Mouse (Mus musculus) intestine, embryonic 14.5 days (tissue): ENCODE data around the gene Pip5k1c. TPM values are rescaled to one million over a fixed set of nuclear protein-coding genes. Genes with fewer than 3 reads are reported as not detected.

Experiments used
- ATAC-seq: fragments of 200-750 bp; cut with Nextera tagmentation; replicated peaks from 2 replicates; pipeline ENCODE4 v1.8.0; 2017; ENCODE audit warnings: low read depth, moderate number of reproducible peaks, moderate TSS enrichment, moderate library complexity; ENCODE audit not compliant: low FRiP score, low TSS enrichment
- DNase-seq: peaks from one replicate; pipeline ENCODE4 v3.0.0-alpha.2; 2018; ENCODE audit warnings: low spot score
- H3K27ac ChIP-seq: fragments of 300-500 bp; sonication (generic); 2 replicates; pipeline ENCODE4 v1.5.1; 2014; ENCODE audit warnings: low read depth, mild to moderate bottlenecking, control low read depth
- H3K27me3 ChIP-seq: fragments of 300-500 bp; sonication (generic); replicated peaks from 2 replicates; pipeline ENCODE4 v1.6.1; 2014; ENCODE audit warnings: low read length, control low read depth; ENCODE audit not compliant: control insufficient read depth, insufficient read depth
- H3K36me3 ChIP-seq: fragments of 300-500 bp; sonication (generic); 2 replicates; pipeline ENCODE4 v1.6.1; 2014; ENCODE audit warnings: low read length, control low read depth; ENCODE audit not compliant: control insufficient read depth, insufficient read depth
- H3K4me1 ChIP-seq: fragments of 300-500 bp; sonication (generic); replicated peaks from 2 replicates; pipeline ENCODE4 v1.6.1; 2014; ENCODE audit warnings: low read length, control low read depth, mixed read lengths; ENCODE audit not compliant: control insufficient read depth, insufficient read depth
- H3K4me2 ChIP-seq: fragments of 300-500 bp; sonication (generic); 2 replicates; pipeline ENCODE4 v1.6.1; 2014; ENCODE audit warnings: low read length
- H3K4me3 ChIP-seq: fragments of 300-500 bp; sonication (generic); 2 replicates; pipeline ENCODE4 v1.5.1; 2014; ENCODE audit warnings: low read depth, low read length, control low read depth, mixed read lengths
- H3K9ac ChIP-seq: fragments of 300-500 bp; sonication (generic); 2 replicates; pipeline ENCODE4 v1.6.1; 2014; ENCODE audit warnings: mild to moderate bottlenecking, low read length
- H3K9me3 ChIP-seq: fragments of 300-500 bp; sonication (generic); 2 replicates; pipeline ENCODE4 v1.6.1; 2016; ENCODE audit warnings: low read length, control low read depth; ENCODE audit not compliant: control insufficient read depth
- WGBS: fragments of 180-500 bp; shearing (Covaris S2); extraction: QIAGEN DNeasy Blood & Tissue Kit; methylation state at CpG from one replicate; pipeline ENCODE4 v1.1.7; 2014; 5-methylcytosine and 5-hydroxymethylcytosine counted together
- microRNA-seq: library from miRNA; unstranded; fragments of <30 nt; microRNA quantifications from one replicate; pipeline ENCODE4, GENCODE M21; 2016
- polyA plus RNA-seq: library from polyadenylated mRNA; unstranded; fragments of >200 nt; fragmentation: Nextera tagmentation; extraction: Ambion mirVana; gene quantifications from 2 replicates; pipeline ENCODE4 v1.2.1, GENCODE M21; 2014

The Pip5k1c gene
- polyA plus RNA-seq, 1 experiment from 2014 or later = 57.3 TPM

DNA sequence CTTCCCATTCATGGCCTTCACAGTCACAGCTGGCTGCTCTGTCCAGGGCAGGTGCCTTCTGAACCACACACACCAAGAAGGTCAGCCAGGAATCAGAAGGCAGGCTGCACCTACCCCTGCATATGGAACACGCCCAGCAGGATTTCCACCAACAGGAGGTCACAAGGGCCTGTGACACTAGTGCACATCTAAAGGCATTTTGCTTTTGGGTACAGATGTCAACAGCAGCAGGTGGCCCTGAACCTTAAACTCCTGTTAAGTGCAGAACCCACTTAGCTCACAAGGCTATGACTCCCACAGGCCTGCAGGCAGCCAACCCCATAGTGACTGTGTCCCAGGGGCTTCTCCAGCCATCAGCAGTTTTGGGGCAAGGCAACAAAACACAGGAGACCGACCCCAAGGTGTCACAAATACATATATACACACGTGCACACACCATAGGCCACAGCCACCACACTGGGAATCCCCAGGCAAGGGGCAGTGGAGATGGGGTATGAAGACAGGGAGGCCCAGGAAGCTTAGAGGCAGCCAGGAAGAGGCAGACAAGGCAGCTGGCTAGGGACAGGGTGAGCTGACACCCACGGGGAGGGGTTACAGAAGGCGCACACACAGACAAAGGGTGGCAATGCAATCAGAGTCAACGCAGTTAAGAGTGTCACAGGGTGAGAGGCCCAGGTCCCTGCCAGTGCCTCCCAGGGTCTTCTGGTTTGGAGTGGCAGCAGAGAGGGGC is 73.9 kb downstream of the Pip5k1c start:
- Histone ChIP-seq H3K9me3 (no peaks in the 10 kb centered on the region), H3K27me3 (peaks cover 29% of the 10 kb centered on the region), H3K4me3 (no peak overlapping the region), H3K4me2 (no peak overlapping the region), H3K4me1 (peaks cover 19% of the 10 kb centered on the region), H3K36me3 (peaks cover 59% of the 10 kb centered on the region), H3K27ac (no peak overlapping the region), H3K9ac (no peak overlapping the region)
- ATAC-seq (no peak), DNase-seq (no peak)
- WGBS = 76% methylated on average over 6 of the region's 6 CpGs

- no peak overlapping the region for H3K4me3 ChIP-seq
- 82% methylated on average over 6 of the region's 6 CpGs for WGBS
- H3K9me3 ChIP-seq = no peaks in the 10 kb centered on the region
- no peak overlapping the region for H3K9ac ChIP-seq
- no peak for DNase-seq
- no peak overlapping the region for H3K27ac ChIP-seq
- peaks cover 29% of the 10 kb centered on the region for H3K27me3 ChIP-seq
- peaks cover 59% of the 10 kb centered on the region for H3K36me3 ChIP-seq
- peaks cover 19% of the 10 kb centered on the region for H3K4me1 ChIP-seq
- no peak for ATAC-seq
- H3K4me2 ChIP-seq = no peak overlapping the region
These were observed 74.4 kb downstream of the Pip5k1c start for GRCm38 (mm10) chr10:81367207-81367495.

Small RNA genes lying within 50 kb of the gene (microRNA-seq; reads per million reads assigned to microRNA genes)
- 6.9 reads per million, percentile 37 among the genes with 10 or more reads in this experiment for gene Mir3057

Other genes with a start within 250 kb of the Pip5k1c start
- gene Sgta, start 232.8 kb upstream of the Pip5k1c start, polyA plus RNA-seq = 171 and 181 TPM in 2 replicates
- 53.2 and 54.1 TPM in 2 replicates for gene Thop1, start 222.9 kb upstream of the Pip5k1c start, polyA plus RNA-seq
- gene Creb3l3, start 194.1 kb upstream of the Pip5k1c start, polyA plus RNA-seq = 0.65 and 1.0 TPM in 2 replicates
- 174 and 185 TPM in 2 replicates for gene Map2k2, start 187.0 kb upstream of the Pip5k1c start, polyA plus RNA-seq
- 23.2 and 28.7 TPM in 2 replicates for gene Zbtb7a, start 157.7 kb upstream of the Pip5k1c start, polyA plus RNA-seq
- gene Pias4, start 125.0 kb upstream of the Pip5k1c start, polyA plus RNA-seq = 40.8 and 43.3 TPM in 2 replicates
- gene Eef2, start 116.3 kb upstream of the Pip5k1c start, polyA plus RNA-seq = 484 and 490 TPM in 2 replicates
- 57.8 and 58.8 TPM in 2 replicates for gene Dapk3, start 110.0 kb upstream of the Pip5k1c start, polyA plus RNA-seq
- gene 4930442H23Rik, start 109.1 kb upstream of the Pip5k1c start, polyA plus RNA-seq = not detected in 2 replicates
- gene Nmrk2, start 90.9 kb upstream of the Pip5k1c start, polyA plus RNA-seq = 0.22 TPM in 2 replicates
- gene Atcay, start 62.1 kb upstream of the Pip5k1c start, polyA plus RNA-seq = 2.2 and 2.8 TPM in 2 replicates
- 6.9 and 8.1 TPM in 2 replicates for gene Zfr2, start 59.8 kb upstream of the Pip5k1c start, polyA plus RNA-seq
- 2.5 and 4.1 TPM in 2 replicates for gene Matk, start 40.0 kb upstream of the Pip5k1c start, polyA plus RNA-seq
- gene Mrpl54, start 26.0 kb upstream of the Pip5k1c start, polyA plus RNA-seq = 253 and 260 TPM in 2 replicates
- 51.0 and 51.7 TPM in 2 replicates for gene Apba3, start 26.0 kb upstream of the Pip5k1c start, polyA plus RNA-seq
- gene Tjp3, start 1.4 kb upstream of the Pip5k1c start, polyA plus RNA-seq = 35.1 and 44.4 TPM in 2 replicates
- 26.0 and 27.7 TPM in 2 replicates for gene Cactin, start 28.1 kb downstream of the Pip5k1c start, polyA plus RNA-seq
- 22.3 and 23.6 TPM in 2 replicates for gene Tbxa2r, start 35.8 kb downstream of the Pip5k1c start, polyA plus RNA-seq
- gene Gipc3, start 50.3 kb downstream of the Pip5k1c start, polyA plus RNA-seq = 0.07 and 0.11 TPM in 2 replicates
- 85.0 and 86.8 TPM in 2 replicates for gene Hmg20b, start 57.5 kb downstream of the Pip5k1c start, polyA plus RNA-seq
- 4.8 and 6.9 TPM in 2 replicates for gene Mfsd12, start 64.5 kb downstream of the Pip5k1c start, polyA plus RNA-seq
- 0.58 and 0.59 TPM in 2 replicates for gene 4930404N11Rik, start 72.9 kb downstream of the Pip5k1c start, polyA plus RNA-seq
- gene Fzr1, start 85.6 kb downstream of the Pip5k1c start, polyA plus RNA-seq = 93.3 and 93.9 TPM in 2 replicates
- gene Dohh, start 91.5 kb downstream of the Pip5k1c start, polyA plus RNA-seq = 70.7 and 70.8 TPM in 2 replicates
- 2.4 and 4.2 TPM in 2 replicates for gene Gm48551, start 91.5 kb downstream of the Pip5k1c start, polyA plus RNA-seq
- 0.37 and 0.44 TPM in 2 replicates for gene Gm48552, start 96.0 kb downstream of the Pip5k1c start, polyA plus RNA-seq
- gene Smim24, start 100.1 kb downstream of the Pip5k1c start, polyA plus RNA-seq = 99.8 and 125 TPM in 2 replicates
- gene Nfic, start 162.7 kb downstream of the Pip5k1c start, polyA plus RNA-seq = 52.4 and 57.2 TPM in 2 replicates
- gene Celf5, start 189.7 kb downstream of the Pip5k1c start, polyA plus RNA-seq = 1.3 and 1.8 TPM in 2 replicates
- 82.4 and 99.0 TPM in 2 replicates for gene Ncln, start 203.4 kb downstream of the Pip5k1c start, polyA plus RNA-seq
- 0.53 and 0.65 TPM in 2 replicates for gene S1pr4, start 207.2 kb downstream of the Pip5k1c start, polyA plus RNA-seq
- gene Gna15, start 231.3 kb downstream of the Pip5k1c start, polyA plus RNA-seq = 0.73 and 0.84 TPM in 2 replicates